Mouse (Mus musculus): ENCODE measurements around the gene Gpr19. TPM values are rescaled to one million over a fixed set of nuclear protein-coding genes. Genes with fewer than 3 reads are reported as not detected.

The Gpr19 gene
- polyA plus RNA-seq, 2 experiments from 2014 or later, result 3.3 to 8.7 TPM

GRCm38 (mm10) chr6:134847550-134847949 is 50.8 kb downstream of the Gpr19 start:
- ATAC-seq, result no peak

- ATAC-seq, result no peak
Observed at GRCm38 (mm10) chr6:134846308-134846707, 52.1 kb downstream of the Gpr19 start.

GRCm38 (mm10) chr6:134845726-134846125 is 52.7 kb downstream of the Gpr19 start:
- ATAC-seq, result no peak

GRCm38 (mm10) chr6:134840346-134840745 is 58.0 kb downstream of the Gpr19 start:
- ATAC-seq, result no peak

- peak; percentile 67 for ATAC-seq
Observed at GRCm38 (mm10) chr6:134838111-134838510, 60.3 kb downstream of the Gpr19 start.

GRCm38 (mm10) chr6:134834585-134835251 is 63.7 kb downstream of the Gpr19 start:
- peak; percentile 8 for ATAC-seq

- ATAC-seq, result no peak
Observed at GRCm38 (mm10) chr6:134830776-134831175, 67.6 kb downstream of the Gpr19 start.

GRCm38 (mm10) chr6:134829786-134830700 is 68.3 kb downstream of the Gpr19 start, which contains the start of gene Crebl2:
TSS of gene Crebl2 (plus strand) at chr6:134830154.
- peak; percentile 81 for ATAC-seq

GRCm38 (mm10) chr6:134822844-134823243 is 75.5 kb downstream of the Gpr19 start:
- no peak for ATAC-seq

- no peak for ATAC-seq
Observed at GRCm38 (mm10) chr6:134820411-134820810, 78.0 kb downstream of the Gpr19 start.

GRCm38 (mm10) chr6:134819741-134820140 is 78.6 kb downstream of the Gpr19 start:
- no peak for ATAC-seq

Other genes starting within 250 kb of the Gpr19 start
- gene Dusp16, start 106.0 kb downstream of the Gpr19 start, polyA plus RNA-seq (2017; shearing (Covaris generic)), result 1 to 10 TPM; 1.9 to 2.2 TPM
- 10 to 100 TPM; 26.3 to 31.1 TPM for gene Crebl2, start 68.4 kb downstream of the Gpr19 start, polyA plus RNA-seq (2017; shearing (Covaris generic))
- 10 to 100 TPM; 38.9 to 48.9 TPM for gene Cdkn1b, start 21.8 kb upstream of the Gpr19 start, polyA plus RNA-seq (2017; shearing (Covaris generic))
- gene Apold1, start 83.1 kb upstream of the Gpr19 start, polyA plus RNA-seq (2017; shearing (Covaris generic)), result under 1 TPM; 0.09 to 0.17 TPM
- 100 to 1,000 TPM; 132 to 161 TPM for gene Ddx47, start 113.0 kb upstream of the Gpr19 start, polyA plus RNA-seq (2017; shearing (Covaris generic))
- under 1 TPM; 0.26 to 0.45 TPM for gene Gprc5a, start 167.1 kb upstream of the Gpr19 start, polyA plus RNA-seq (2017; shearing (Covaris generic))
- not detected for gene Gprc5d, start 219.7 kb upstream of the Gpr19 start, polyA plus RNA-seq (2017; shearing (Covaris generic))